Mouse (Mus musculus) bone marrow, adult 2 months (tissue): ENCODE measurements around the gene Ccdc28a. TPM values are rescaled to one million over a fixed set of nuclear protein-coding genes. Genes with fewer than 3 reads are reported as not detected.

Experiments
- H3K27ac ChIP-seq: fragments of 200-500 bp; 2 replicates; pipeline ENCODE4 v1.5.1; 2012; ENCODE audit warnings: low read depth, mild to moderate bottlenecking, control low read depth, inconsistent platforms, low read length; ENCODE audit not compliant: control insufficient read depth, poor library complexity, insufficient read depth
- H3K4me1 ChIP-seq: fragments of 200-500 bp; 2 replicates; pipeline ENCODE4 v1.6.1; 2011; ENCODE audit warnings: low read length; ENCODE audit not compliant: control insufficient read depth, insufficient read depth
- H3K4me3 ChIP-seq: fragments of 200-500 bp; replicated peaks from 2 replicates; pipeline ENCODE3; 2011; ENCODE audit warnings: mild to moderate bottlenecking, low read depth, low read length, control low read depth; ENCODE audit not compliant: control insufficient read depth
- CTCF ChIP-seq: fragments of 200-500 bp; IDR thresholded peaks from 2 replicates; pipeline ENCODE4 v1.5.1; 2011; ENCODE audit warnings: low read length, control low read depth; ENCODE audit not compliant: control insufficient read depth, insufficient read depth
- POLR2A ChIP-seq: fragments of 200-500 bp; IDR thresholded peaks from 2 replicates; pipeline ENCODE4 v1.6.1; 2011; ENCODE audit warnings: low read depth, mild to moderate bottlenecking, control low read depth, low read length, borderline replicate concordance; ENCODE audit not compliant: control insufficient read depth
- WGBS: fragments of 180-500 bp; shearing (Covaris S2); methylation state at CpG from one replicate; pipeline ENCODE4 v1.1.7; 2018; 5-methylcytosine and 5-hydroxymethylcytosine counted together
- polyA plus RNA-seq: library from polyadenylated mRNA; stranded (reverse); fragments of >200 nt; gene quantifications from 2 replicates; pipeline ENCODE4 v1.2.4, GENCODE M21; 2011; ENCODE audit warnings: low replicate concordance; ENCODE audit not compliant: missing spikeins, insufficient read depth, insufficient read length

Ccdc28a gene
- polyA plus RNA-seq, 1 experiment: 7.6 TPM

- TF ChIP-seq CTCF: no peak
- TF ChIP-seq POLR2A: no peak
- no peaks in the 10 kb centered on the region for H3K4me1 ChIP-seq
- 47% methylated on average over 3 of the region's 3 CpGs for WGBS
- H3K4me3 ChIP-seq: no peak overlapping the region
- no peak overlapping the region for H3K27ac ChIP-seq
Observed at GRCm38 (mm10) chr10:18233891-18234290, 907 bp downstream of the Ccdc28a start.

GRCm38 (mm10) chr10:18224386-18224785 is 10.4 kb downstream of the Ccdc28a start:
- 88% methylated on average over 3 of the region's 3 CpGs for WGBS

GRCm38 (mm10) chr10:18219351-18219750 is 15.4 kb downstream of the Ccdc28a start:
- H3K4me3 ChIP-seq: no peak overlapping the region
- WGBS: 67% methylated on average over 10 of the region's 10 CpGs

More at GRCm38 (mm10) chr10:18224386-18224785, 10.4 kb downstream of the Ccdc28a start:
- H3K27ac ChIP-seq: no peak overlapping the region
- H3K4me1 ChIP-seq: no peaks in the 10 kb centered on the region
- no peak for TF ChIP-seq POLR2A
- TF ChIP-seq CTCF: no peak
- no peak overlapping the region for H3K4me3 ChIP-seq

GRCm38 (mm10) chr10:18214124-18214523 is 20.7 kb downstream of the Ccdc28a start:
- H3K27ac ChIP-seq: no peak overlapping the region

More at GRCm38 (mm10) chr10:18219351-18219750, 15.4 kb downstream of the Ccdc28a start:
- TF ChIP-seq CTCF: no peak
- no peak for TF ChIP-seq POLR2A
- H3K4me1 ChIP-seq: no peaks in the 10 kb centered on the region
- H3K27ac ChIP-seq: no peak overlapping the region

GRCm38 (mm10) chr10:18213373-18213772 is 21.4 kb downstream of the Ccdc28a start:
- H3K27ac ChIP-seq: no peak overlapping the region
- 78% methylated on average over 4 of the region's 4 CpGs for WGBS
- no peaks in the 10 kb centered on the region for H3K4me1 ChIP-seq
- TF ChIP-seq POLR2A (no peak), CTCF (no peak)
- no peak overlapping the region for H3K4me3 ChIP-seq

More at GRCm38 (mm10) chr10:18214124-18214523, 20.7 kb downstream of the Ccdc28a start:
- TF ChIP-seq CTCF (no peak), POLR2A (no peak)
- H3K4me1 ChIP-seq: no peaks in the 10 kb centered on the region
- H3K4me3 ChIP-seq: no peak overlapping the region
- WGBS: 79% methylated on average over 5 of the region's 5 CpGs

GRCm38 (mm10) chr10:18210726-18211125 is 24.1 kb downstream of the Ccdc28a start, which contains the start of gene Ect2l:
Ect2l (minus strand) TSS chr10:18210890.
- no peak within 1 kb of the TSS for H3K27ac ChIP-seq
- H3K4me1 ChIP-seq: no peaks in the 10 kb centered on the region
- whole genome bisulfite sequencing: 6% methylated on average over 11 of the region's 11 CpGs
- TF ChIP-seq CTCF (peak; percentile 74), POLR2A (no peak)
- H3K4me3 ChIP-seq: no peak within 1 kb of the TSS

- TF ChIP-seq POLR2A: no peak
- no peak overlapping the region for H3K4me3 ChIP-seq
- no peaks in the 10 kb centered on the region for H3K4me1 ChIP-seq
- 69% methylated on average over 6 of the region's 6 CpGs for WGBS
- no peak overlapping the region for H3K27ac ChIP-seq
Observed at GRCm38 (mm10) chr10:18210119-18210518, 24.7 kb downstream of the Ccdc28a start.

- no peaks in the 10 kb centered on the region for H3K4me1 ChIP-seq
- WGBS: 76% methylated on average over 7 of the region's 7 CpGs
- TF ChIP-seq CTCF (no peak), POLR2A (no peak)
- H3K27ac ChIP-seq: no peak overlapping the region
- no peak overlapping the region for H3K4me3 ChIP-seq
Observed at GRCm38 (mm10) chr10:18204067-18204466, 30.7 kb downstream of the Ccdc28a start.

- Histone ChIP-seq H3K4me1 (no peaks in the 10 kb centered on the region), H3K4me3 (no peak overlapping the region), H3K27ac (no peak overlapping the region)
- 73% methylated on average over 3 of the region's 3 CpGs for WGBS
- TF ChIP-seq CTCF: no peak
- no peak for TF ChIP-seq POLR2A
Observed at GRCm38 (mm10) chr10:18202401-18202800, 32.4 kb downstream of the Ccdc28a start.
